8 mouse cellular contexts compared by ENCODE assay signal in genomic region chr13:32802259-32803081, GRCm38 (mm10). TPM values are rescaled to one million over a fixed set of nuclear protein-coding genes. Genes with fewer than 3 reads are reported as not detected.
DNase-seq lines count a peak whose midpoint lies in the region; ATAC-seq lines count a peak whose summit lies in the region.

Gene D930007J09Rik (minus strand): TSS chr13:32802849.

- H3K27ac ChIP-seq in forebrain, embryonic 12.5 days: peak within 1 kb of the TSS; percentile 76
- H3K27ac ChIP-seq in hindbrain, embryonic 12.5 days: peak within 1 kb of the TSS; percentile 90

- H3K9me3 ChIP-seq in forebrain, embryonic 12.5 days: no peaks in the 10 kb centered on the region
- no peaks in the 10 kb centered on the region for H3K9me3 ChIP-seq in hindbrain, embryonic 12.5 days (replicated peaks)

- peak within 1 kb of the TSS; percentile 80 for H3K4me2 ChIP-seq in forebrain, embryonic 12.5 days
- peak within 1 kb of the TSS; percentile 65 for H3K4me2 ChIP-seq in hindbrain, embryonic 12.5 days (replicated peaks)

- WGBS in forebrain, embryonic 12.5 days: under 1% methylated on average over 95 of the region's 95 CpGs
- under 1% methylated on average over 82 of the region's 95 CpGs for whole genome bisulfite sequencing in hindbrain, embryonic 12.5 days

- ATAC-seq in forebrain, embryonic 12.5 days (ENCODE audit: low FRiP score): peak; percentile 37
- ATAC-seq in hindbrain, embryonic 12.5 days (ENCODE audit: low FRiP score): peak; percentile 73

- peak within 1 kb of the TSS; percentile 81 for H3K4me3 ChIP-seq in forebrain, embryonic 12.5 days (replicated peaks)
- peak within 1 kb of the TSS; percentile 87 for H3K4me3 ChIP-seq in hindbrain, embryonic 12.5 days

- peaks cover 13% of the 10 kb centered on the region for H3K36me3 ChIP-seq in forebrain, embryonic 12.5 days (replicated peaks)
- peaks cover 12% of the 10 kb centered on the region for H3K36me3 ChIP-seq in hindbrain, embryonic 12.5 days

- H3K9ac ChIP-seq in forebrain, embryonic 12.5 days: peak within 1 kb of the TSS; percentile 82
- peak within 1 kb of the TSS; percentile 88 for H3K9ac ChIP-seq in hindbrain, embryonic 12.5 days

- H3K4me1 ChIP-seq in forebrain, embryonic 12.5 days: peaks cover 27% of the 10 kb centered on the region
- peaks cover 20% of the 10 kb centered on the region for H3K4me1 ChIP-seq in hindbrain, embryonic 12.5 days

- H3K27me3 ChIP-seq in forebrain, embryonic 12.5 days: no peaks in the 10 kb centered on the region
- H3K27me3 ChIP-seq in hindbrain, embryonic 12.5 days: no peaks in the 10 kb centered on the region

- peak; percentile 65 for DNase-seq in Muller cell, postnatal 12 days (ENCODE audit: inconsistent ontology term)
- peak; percentile 28 for DNase-seq in c-Kit-positive CD71-positive TER-119-negative erythroid progenitor cells, embryonic 14.5 days (ENCODE audit: low read depth)
- DNase-seq in left cerebral cortex, adult 18-20 months (ENCODE audit: low spot score in 2 of 2): peak; percentile 45 to 66
- DNase-seq in lung, postnatal 36 days: peak; percentile 40
- DNase-seq in right cerebral cortex, adult 18-20 months: peak; percentile 63
- no peak for DNase-seq in adipocyte (ENCODE audit: low spot score)

RNA-seq across cellular contexts. Expression of gene D930007J09Rik, which starts in this region (rescaled TPM):
- not detected in 2 replicates for polyA plus RNA-seq in forebrain, embryonic 12.5 days (2016; fragmentation: Nextera tagmentation; extraction: Ambion mirVana)
- not detected in 2 replicates for polyA plus RNA-seq in hindbrain, embryonic 12.5 days (2016; fragmentation: Nextera tagmentation; extraction: Ambion mirVana)
- 1 to 10 TPM in 1 of 2 experiments, not detected in 1; 1.4 TPM for total RNA-seq in left cerebral cortex, adult 18-20 months (2021)

Comparison
In these comparisons a context has a peak if more than half of its experiments do, and no peak if none do; other contexts are left out.
1. Peak in ATAC-seq, H3K4me3 ChIP-seq, H3K27ac ChIP-seq, H3K9ac ChIP-seq and H3K4me2 ChIP-seq in forebrain, embryonic 12.5 days; RNA of the gene not detected or under 1 TPM.
2. Peak in ATAC-seq, H3K4me3 ChIP-seq, H3K27ac ChIP-seq, H3K9ac ChIP-seq and H3K4me2 ChIP-seq in hindbrain, embryonic 12.5 days; RNA of the gene not detected or under 1 TPM.